Mouse (Mus musculus) cerebellum, adult (tissue): Measurements from ENCODE around the gene Snx18.
A peak's percentile ranks its signal among the peaks of the same experiment; 100 is the strongest.

Source experiments
- ATAC-seq: cut with Nextera tagmentation; 2 replicates; pipeline ENCODE4 v1.9.2; 2017; ENCODE audit warnings: mild to moderate bottlenecking, moderate library complexity, mixed read lengths; ENCODE audit not compliant: insufficient number of reproducible peaks, low FRiP score, low TSS enrichment

Gene Snx18

GRCm38 (mm10) chr13:113617891-113618823 is at the start of gene Snx18:
Snx18 (minus strand) TSS chr13:113618564.
- peak; percentile 82 for ATAC-seq

GRCm38 (mm10) chr13:113663883-113664282 is 45.5 kb upstream of the Snx18 start:
- no peak for ATAC-seq

- ATAC-seq: peak; percentile 84
These were observed 44.9 kb upstream of the Snx18 start, which contains the start of gene Hspb3 for GRCm38 (mm10) chr13:113663151-113663779. Hspb3 (minus strand) TSS chr13:113663676.

- ATAC-seq: no peak
These were observed 43.5 kb upstream of the Snx18 start for GRCm38 (mm10) chr13:113661826-113662271.

GRCm38 (mm10) chr13:113660576-113661310 is 42.4 kb upstream of the Snx18 start:
- no peak for ATAC-seq

- ATAC-seq: no peak
These were observed 38.8 kb upstream of the Snx18 start for GRCm38 (mm10) chr13:113657204-113657603.

- no peak for ATAC-seq
These were observed 38.3 kb upstream of the Snx18 start for GRCm38 (mm10) chr13:113656639-113657038.

GRCm38 (mm10) chr13:113655511-113655910 is 37.1 kb upstream of the Snx18 start:
- ATAC-seq: no peak

GRCm38 (mm10) chr13:113640944-113641597 is 22.7 kb upstream of the Snx18 start:
- ATAC-seq: no peak

GRCm38 (mm10) chr13:113638914-113639313 is 20.6 kb upstream of the Snx18 start:
- peak; percentile 45; the same call in 1 of the 2 replicates for ATAC-seq

GRCm38 (mm10) chr13:113635799-113636222 is 17.4 kb upstream of the Snx18 start:
- ATAC-seq: no peak

- no peak for ATAC-seq
These were observed 16.5 kb upstream of the Snx18 start for GRCm38 (mm10) chr13:113634732-113635481.

GRCm38 (mm10) chr13:113632506-113632905 is 14.1 kb upstream of the Snx18 start:
- no peak for ATAC-seq

GRCm38 (mm10) chr13:113627601-113628000 is 9.2 kb upstream of the Snx18 start:
- no peak for ATAC-seq

- ATAC-seq: no peak
These were observed 4.5 kb upstream of the Snx18 start for GRCm38 (mm10) chr13:113622865-113623255.

- no peak for ATAC-seq
These were observed 3.9 kb upstream of the Snx18 start for GRCm38 (mm10) chr13:113622122-113622864.

GRCm38 (mm10) chr13:113619003-113619402 is 639 bp upstream of the Snx18 start:
- no peak for ATAC-seq

- ATAC-seq: no peak
These were observed 950 bp downstream of the Snx18 start for GRCm38 (mm10) chr13:113617338-113617890.
